Mouse (Mus musculus): ENCODE results near the gene Pck1.

GRCm38 (mm10) chr2:173157376-173157775, 4.5 kb downstream of the Pck1 start:
- TF ChIP-seq POLR2A (IDR thresholded peaks at IDR 0.05; ENCODE audit: borderline replicate concordance, control insufficient read depth, low read depth, low read length): no peak
- TF ChIP-seq CTCF (IDR thresholded peaks at IDR 0.05; ENCODE audit: control insufficient read depth, insufficient read depth, low read length): no peak

Data from bone marrow, adult 2 months (tissue).